In genomic region chr13:111656309-111656708, GRCm38 (mm10) we compare ENCODE assay signal across 20 mouse cellular contexts. TPM values are rescaled to one million over a fixed set of nuclear protein-coding genes. Genes with fewer than 3 reads are reported as not detected.
DNase-seq lines count a peak whose midpoint lies in the region; ATAC-seq and TF ChIP-seq lines count a peak whose summit lies in the region.
"Had no signal": no experiment of that assay in that cellular context is flagged by ENCODE, and none has a peak within 500 bp of the region (broad histone marks: within the 10 kb centered on the region; RNA-seq: fewer than 3 reads in every experiment).

No protein-coding gene starts in this region.

- H3K27ac ChIP-seq in bone marrow, adult 2 months (ENCODE audit: control insufficient read depth, insufficient read depth, low read depth, low read length, poor library complexity): peak overlapping the region; percentile 61
- H3K27ac ChIP-seq in liver, embryonic 15.5 days (replicated peaks): peak overlapping the region; percentile 89
- no peak overlapping the region for H3K27ac ChIP-seq in midbrain, postnatal 0 days (ENCODE audit: low read depth, low read length)
- H3K27ac ChIP-seq: embryonic facial prominence, embryonic 15.5 days; gastrocnemius, adult 2 months; heart, embryonic 15.5 days; midbrain, embryonic 12.5 days had no signal

- peak; percentile 70 for ATAC-seq in G1E (ENCODE audit: extremely low read depth, insufficient number of reproducible peaks, low FRiP score, poor library complexity, severe bottlenecking)
- ATAC-seq in erythroid progenitor cell, adult 5-6 weeks (replicated peaks; ENCODE audit: low FRiP score, poor library complexity, severe bottlenecking): peak; percentile 82
- peak; percentile 89 for ATAC-seq in liver, embryonic 15.5 days (ENCODE audit: insufficient read depth)
- ATAC-seq in midbrain, postnatal 0 days (ENCODE audit: low FRiP score): no peak
- ATAC-seq: forebrain, embryonic 16.5 days had no signal

- H3K4me1 ChIP-seq in G1E (ENCODE audit: insufficient read depth, low read depth, low read length): peaks cover 82% of the 10 kb centered on the region
- peaks cover 6% of the 10 kb centered on the region for H3K4me1 ChIP-seq in bone marrow, adult 2 months (ENCODE audit: control insufficient read depth, insufficient read depth, low read length)
- H3K4me1 ChIP-seq in liver, embryonic 15.5 days (replicated peaks): peaks cover 59% of the 10 kb centered on the region
- no peaks in the 10 kb centered on the region for H3K4me1 ChIP-seq in midbrain, postnatal 0 days (ENCODE audit: insufficient read depth, low read length)
- H3K4me1 ChIP-seq: heart, embryonic 15.5 days; midbrain, embryonic 12.5 days had no signal

- H3K9me3 ChIP-seq in G1E (replicated peaks): no peaks in the 10 kb centered on the region
- no peaks in the 10 kb centered on the region for H3K9me3 ChIP-seq in liver, embryonic 15.5 days (replicated peaks)
- no peaks in the 10 kb centered on the region for H3K9me3 ChIP-seq in midbrain, postnatal 0 days (ENCODE audit: low read length)
- H3K9me3 ChIP-seq: embryonic facial prominence, embryonic 15.5 days; heart, embryonic 15.5 days; midbrain, embryonic 12.5 days had no signal

- TF ChIP-seq POLR2A in bone marrow, adult 2 months (IDR thresholded peaks at IDR 0.05; ENCODE audit: borderline replicate concordance, control insufficient read depth, low read depth, low read length): no peak

- H3K4me2 ChIP-seq in liver, embryonic 15.5 days: peak overlapping the region; percentile 60
- H3K4me2 ChIP-seq in midbrain, postnatal 0 days (ENCODE audit: low read depth, low read length, poor library complexity, severe bottlenecking): no peak overlapping the region
- H3K4me2 ChIP-seq: embryonic facial prominence, embryonic 15.5 days; heart, embryonic 15.5 days; midbrain, embryonic 12.5 days had no signal

- TF ChIP-seq CTCF in G1E (IDR thresholded peaks at IDR 0.05; ENCODE audit: low read depth, low read length): no peak
- no peak for TF ChIP-seq CTCF in bone marrow, adult 2 months (IDR thresholded peaks at IDR 0.05; ENCODE audit: control insufficient read depth, insufficient read depth, low read length)
- TF ChIP-seq CTCF in midbrain, postnatal 0 days (IDR thresholded peaks at IDR 0.05): no peak

- no peak for DNase-seq in G1E (ENCODE audit: low spot score)
- no peak for DNase-seq in frontal cortex, postnatal 14 days (ENCODE audit: low spot score in 2 of 2)
- DNase-seq in midbrain, postnatal 0 days (ENCODE audit: low spot score): no peak
- DNase-seq in gastrocnemius, postnatal 10 days: no peak
- DNase-seq: adrenal gland, adult 8-10 months; cerebellum, postnatal 10 days; embryo, embryonic 11 days; gastrocnemius, adult 2 months; heart, adult 18-20 months; layer of hippocampus, postnatal 36 days; lung, adult 2 months; lung, postnatal 4 days; right cerebral cortex, postnatal 25 days had no signal

- no peaks in the 10 kb centered on the region for H3K36me3 ChIP-seq in G1E (replicated peaks)
- no peaks in the 10 kb centered on the region for H3K36me3 ChIP-seq in liver, embryonic 15.5 days (replicated peaks)
- H3K36me3 ChIP-seq in midbrain, postnatal 0 days (ENCODE audit: insufficient read depth, low read length): no peaks in the 10 kb centered on the region
- H3K36me3 ChIP-seq: embryonic facial prominence, embryonic 15.5 days; heart, embryonic 15.5 days; midbrain, embryonic 12.5 days had no signal

- 32% methylated on average over 10 of the region's 10 CpGs for WGBS in bone marrow, adult 2 months
- WGBS in liver, embryonic 15.5 days (ENCODE audit: insufficient replicate concordance): 13% methylated on average over 10 of the region's 10 CpGs
- 65% methylated on average over 10 of the region's 10 CpGs for WGBS in midbrain, postnatal 0 days

- no peaks in the 10 kb centered on the region for H3K27me3 ChIP-seq in G1E (ENCODE audit: insufficient read depth, low read length)
- H3K27me3 ChIP-seq in liver, embryonic 15.5 days: no peaks in the 10 kb centered on the region
- no peaks in the 10 kb centered on the region for H3K27me3 ChIP-seq in midbrain, postnatal 0 days (ENCODE audit: insufficient read depth, low read length)
- H3K27me3 ChIP-seq: embryonic facial prominence, embryonic 15.5 days; heart, embryonic 15.5 days; midbrain, embryonic 12.5 days had no signal

- H3K9ac ChIP-seq in liver, embryonic 15.5 days: peak overlapping the region; percentile 20; the same call in 1 of the 2 replicates
- H3K9ac ChIP-seq in midbrain, postnatal 0 days (replicated peaks; ENCODE audit: low read length, poor library complexity, severe bottlenecking): no peak overlapping the region
- H3K9ac ChIP-seq: embryonic facial prominence, embryonic 15.5 days; heart, embryonic 15.5 days; midbrain, embryonic 12.5 days had no signal

- H3K4me3 ChIP-seq in G1E (ENCODE audit: low read depth, low read length): peak overlapping the region; percentile 46; the same call in 1 of the 2 replicates
- H3K4me3 ChIP-seq in bone marrow, adult 2 months (replicated peaks; ENCODE audit: control insufficient read depth, low read depth, low read length): peak overlapping the region; percentile 21
- H3K4me3 ChIP-seq in liver, embryonic 15.5 days (replicated peaks): peak overlapping the region; percentile 33
- H3K4me3 ChIP-seq in midbrain, postnatal 0 days (ENCODE audit: low read depth, low read length): no peak overlapping the region
- H3K4me3 ChIP-seq: embryonic facial prominence, embryonic 15.5 days; gastrocnemius, adult 2 months; heart, embryonic 15.5 days; midbrain, embryonic 12.5 days had no signal

RNA-seq across cellular contexts. Expression of gene Mier3, which starts 24.5 kb away (rescaled TPM):
- total RNA-seq in G1E (2014; fragmentation: Nextera tagmentation) (65.3 and 89.2 TPM in 2 replicates), G1E (2017) (59.3 and 68.6 TPM in 2 replicates)
- 0.96 and 1.6 TPM in 2 replicates for polyA plus RNA-seq in G1E (2012)
- polyA plus RNA-seq in bone marrow, adult 2 months (2011; ENCODE audit: insufficient read depth, insufficient read length, low replicate concordance, missing spikeins): 15.3 and 22.4 TPM in 2 replicates
- 106 and 114 TPM in 2 replicates for total RNA-seq in erythroid progenitor cell, adult 5-6 weeks (2015; ENCODE audit: low replicate concordance)
- 166 and 174 TPM in 2 replicates for total RNA-seq in erythroid progenitor cell, adult 5-6 weeks (2017; ENCODE audit: low replicate concordance)
- 13.6 and 14.3 TPM in 2 replicates for polyA plus RNA-seq in liver, embryonic 15.5 days (2015; fragmentation: Nextera tagmentation; extraction: Ambion mirVana)
- total RNA-seq in midbrain, postnatal 0 days (2014; rRNA removed): 29.2 and 32.6 TPM in 2 replicates
- 13.6 and 14.6 TPM in 2 replicates for polyA plus RNA-seq in midbrain, postnatal 0 days (2015; fragmentation: Nextera tagmentation; extraction: Ambion mirVana)
- total RNA-seq in gastrocnemius, postnatal 10 days (2021): 10 to 100 TPM; 16.0 to 19.0 TPM
